Mouse (Mus musculus) yolk sac, embryonic 10.5 days (tissue): ENCODE results near the gene Ets1.
A peak's percentile ranks its signal among the peaks of the same experiment; 100 is the strongest.

Experiments used
- DNase-seq: peaks from one replicate; pipeline ENCODE4 v3.0.0-alpha.2; 2017; ENCODE audit warnings: low spot score

The Ets1 gene

DNA sequence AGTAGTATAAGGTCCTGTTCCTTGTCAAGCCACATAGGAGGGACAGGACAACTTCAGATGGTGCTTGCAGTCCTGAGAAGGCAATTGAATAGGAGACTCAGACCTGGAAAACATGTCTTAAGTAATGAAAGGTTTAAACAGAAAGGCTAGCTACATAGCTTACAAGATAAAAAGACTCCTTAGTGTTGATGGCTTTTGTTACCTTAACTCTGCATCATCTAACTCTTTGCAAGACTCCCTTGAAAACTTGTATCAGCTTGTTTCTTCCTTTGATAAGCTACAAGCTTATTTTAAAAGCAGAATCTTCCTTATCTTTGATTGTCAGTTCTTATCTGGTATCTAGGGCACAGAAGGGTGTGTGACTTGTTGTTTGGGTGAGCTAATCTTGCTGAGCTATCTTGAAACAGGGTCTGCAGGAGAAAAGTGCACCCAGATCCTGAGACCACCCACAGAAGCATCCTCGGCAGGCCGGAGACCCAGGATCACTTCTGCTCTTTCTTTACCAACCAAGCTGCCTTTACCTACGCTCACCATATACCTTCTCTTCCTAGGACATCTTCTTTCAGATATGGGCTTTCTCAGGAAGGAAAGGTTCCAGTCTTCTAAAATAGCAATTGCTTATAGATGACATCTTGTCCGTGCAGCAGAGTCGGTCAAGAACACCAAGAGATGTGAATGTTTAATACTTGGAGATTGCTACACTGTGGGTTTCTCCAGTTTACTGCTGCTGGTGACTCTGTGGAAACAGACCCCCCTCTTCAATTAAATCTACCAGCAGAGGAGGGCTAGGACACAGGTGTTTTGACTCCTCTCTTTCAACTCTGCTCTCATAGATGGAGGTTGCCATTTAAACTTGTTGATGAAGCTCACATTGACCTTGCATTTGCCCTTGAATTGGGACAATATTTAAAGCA is 19.2 kb upstream of the Ets1 start:
- no peak for DNase-seq

- no peak for DNase-seq
These were observed 18.6 kb upstream of the Ets1 start for GRCm38 (mm10) chr9:32617430-32617768.

GRCm38 (mm10) chr9:32618544-32619120 is 17.4 kb upstream of the Ets1 start:
- no peak for DNase-seq

DNA sequence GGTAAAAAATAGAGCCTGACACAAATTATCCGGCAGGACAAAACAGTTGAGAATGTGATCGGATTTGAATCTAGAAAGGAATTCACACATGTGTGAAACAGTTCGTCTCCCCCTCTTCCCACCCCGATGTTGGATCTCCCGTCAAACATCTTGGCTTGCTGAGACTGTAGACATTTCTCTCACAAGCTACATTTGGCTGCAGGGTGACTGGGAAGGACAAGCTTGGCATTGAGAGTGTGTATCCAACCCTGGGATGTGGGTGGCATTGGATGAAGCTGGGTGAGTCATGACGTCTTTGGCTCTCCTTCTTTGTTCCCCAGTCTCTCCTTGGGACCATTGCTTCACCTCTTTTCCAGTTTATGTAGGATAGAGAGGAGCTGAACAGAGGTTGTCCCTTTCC is 16.4 kb upstream of the Ets1 start:
- DNase-seq = no peak

DNA sequence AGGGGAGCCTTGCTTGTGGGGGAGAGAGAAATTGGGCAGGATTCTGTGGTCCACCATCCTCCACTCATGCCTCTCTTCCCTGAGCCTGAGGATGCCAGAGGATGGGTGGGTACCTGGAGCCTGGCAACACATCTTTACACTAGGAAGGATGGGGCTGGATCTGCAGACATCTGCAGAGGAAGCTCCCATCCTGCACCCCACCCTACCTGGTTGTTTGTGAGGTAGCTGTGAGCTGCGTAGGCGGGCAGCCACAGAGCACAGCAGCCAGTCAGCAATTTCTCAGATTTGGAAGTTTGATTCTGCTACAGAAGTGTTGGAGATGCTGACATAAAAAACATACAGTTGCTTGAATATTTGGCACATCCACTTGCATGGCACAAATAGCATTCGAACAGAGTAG is 15.6 kb upstream of the Ets1 start:
- DNase-seq = no peak

DNA sequence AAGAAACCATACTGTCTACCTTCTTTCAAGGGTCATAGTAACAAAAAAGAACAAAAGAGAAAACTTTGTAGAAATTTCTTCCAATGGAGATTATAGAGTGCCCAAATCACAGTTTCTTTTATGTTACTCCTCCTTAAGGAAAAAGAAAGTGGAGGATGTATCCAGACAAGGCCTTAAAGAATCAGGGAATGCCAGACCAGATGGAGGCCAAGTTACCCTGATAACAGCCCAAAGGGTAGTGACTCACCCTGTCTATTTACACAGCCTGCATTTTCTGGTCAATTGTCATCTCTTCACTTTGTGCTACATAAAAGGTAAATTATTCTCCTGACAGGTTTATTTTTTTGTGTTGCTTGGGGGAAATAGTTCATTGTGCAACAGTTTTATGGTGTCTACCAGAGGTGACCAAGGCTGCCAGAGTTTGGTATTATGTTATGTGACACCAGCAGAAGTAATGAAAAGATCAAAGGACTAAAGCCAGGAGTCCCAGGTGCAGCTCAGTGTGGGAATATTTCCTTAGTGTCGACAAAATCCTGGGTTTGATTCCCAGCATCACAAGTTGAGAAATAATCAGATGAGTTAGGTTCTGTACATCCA is 6.5 kb upstream of the Ets1 start:
- DNase-seq = no peak

DNA sequence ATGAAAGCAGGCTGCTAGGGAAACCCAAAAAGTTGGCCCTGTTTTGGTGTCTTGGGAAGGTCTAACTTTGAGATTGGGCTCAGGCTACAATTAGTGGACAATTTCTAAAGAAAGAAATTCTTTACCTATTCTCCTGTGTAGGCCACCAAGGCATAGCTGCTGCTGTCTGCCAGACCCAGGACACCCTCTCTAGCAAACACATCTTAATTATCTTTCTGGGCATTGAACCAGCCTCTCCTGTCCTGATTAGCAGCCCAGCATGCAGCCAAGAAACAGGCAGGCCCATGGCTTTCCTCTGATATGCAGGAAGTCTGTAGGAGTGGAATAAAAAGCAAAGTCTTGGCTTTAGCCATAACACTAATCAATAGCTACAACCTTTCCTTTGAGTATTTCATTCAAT is 4.7 kb upstream of the Ets1 start:
- DNase-seq = no peak

DNA sequence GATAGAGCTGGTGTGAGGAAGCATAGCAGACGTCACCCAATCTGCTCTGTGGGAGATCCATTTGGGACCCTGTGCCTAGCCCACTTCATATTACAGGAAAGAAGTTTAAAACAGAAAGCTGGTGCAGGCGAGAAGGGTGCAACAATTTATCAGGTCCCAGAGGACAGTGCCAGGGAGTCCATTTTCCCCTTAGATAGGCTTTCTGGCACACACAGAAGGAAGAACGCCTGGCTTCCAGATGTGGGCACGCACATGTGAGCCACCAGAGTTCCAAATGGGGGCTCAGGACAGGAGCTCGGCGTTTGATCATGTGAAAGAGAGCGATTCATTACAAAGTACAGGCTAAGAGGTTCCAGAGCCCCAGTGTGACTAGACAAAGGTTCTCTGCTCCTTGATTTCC is 3.8 kb upstream of the Ets1 start:
- no peak for DNase-seq

- no peak for DNase-seq
These were observed 9.0 kb downstream of the Ets1 start for GRCm38 (mm10) chr9:32644981-32645380.

DNA sequence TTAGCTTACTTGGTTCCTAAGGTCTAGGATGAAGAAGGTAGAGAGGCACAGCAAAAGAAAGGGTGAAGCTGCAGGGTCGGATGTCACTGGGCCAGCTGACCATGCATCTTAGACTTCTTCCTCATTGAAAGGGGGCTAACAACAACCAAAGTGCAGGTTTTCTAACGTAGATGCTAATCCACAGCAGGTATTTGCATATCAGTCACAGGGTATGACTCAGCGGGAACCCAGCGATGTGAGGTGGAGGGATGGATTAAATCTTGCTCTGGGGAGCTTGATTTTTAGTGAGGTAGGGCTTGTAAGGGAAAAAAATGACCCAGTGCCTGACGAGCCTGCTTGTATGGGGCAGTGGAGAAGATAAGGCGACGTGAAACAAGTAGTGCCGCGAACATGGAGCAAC is 9.5 kb downstream of the Ets1 start:
- no peak for DNase-seq

- DNase-seq = no peak
These were observed 10.7 kb downstream of the Ets1 start for GRCm38 (mm10) chr9:32646539-32647258.

- DNase-seq = no peak
These were observed 11.7 kb downstream of the Ets1 start for GRCm38 (mm10) chr9:32647506-32648250.

- DNase-seq = no peak
These were observed 12.3 kb downstream of the Ets1 start for GRCm38 (mm10) chr9:32648286-32648685.

GRCm38 (mm10) chr9:32650738-32651137 is 14.7 kb downstream of the Ets1 start:
- no peak for DNase-seq

DNA sequence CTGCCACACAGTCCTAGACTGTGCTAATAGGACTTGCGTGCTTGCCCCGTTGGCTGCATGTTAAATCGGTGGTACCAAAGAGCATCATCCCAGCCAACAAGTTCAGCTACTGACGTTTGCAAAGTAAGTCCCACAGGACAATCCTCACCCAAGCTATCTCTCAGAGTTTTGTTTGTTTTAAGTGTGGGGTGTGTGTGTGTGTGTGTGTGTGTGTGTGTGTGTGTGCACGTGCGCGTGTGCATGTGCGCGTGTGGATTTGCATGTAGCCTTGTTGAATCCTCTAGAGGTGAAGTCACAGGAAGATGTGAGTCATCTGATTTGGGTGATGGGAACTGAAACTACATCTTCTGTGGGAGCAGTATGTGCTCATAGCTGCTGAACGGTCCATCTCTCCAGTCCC is 16.1 kb downstream of the Ets1 start:
- no peak for DNase-seq

GRCm38 (mm10) chr9:32654305-32654704 is 18.3 kb downstream of the Ets1 start:
- DNase-seq = no peak

DNA sequence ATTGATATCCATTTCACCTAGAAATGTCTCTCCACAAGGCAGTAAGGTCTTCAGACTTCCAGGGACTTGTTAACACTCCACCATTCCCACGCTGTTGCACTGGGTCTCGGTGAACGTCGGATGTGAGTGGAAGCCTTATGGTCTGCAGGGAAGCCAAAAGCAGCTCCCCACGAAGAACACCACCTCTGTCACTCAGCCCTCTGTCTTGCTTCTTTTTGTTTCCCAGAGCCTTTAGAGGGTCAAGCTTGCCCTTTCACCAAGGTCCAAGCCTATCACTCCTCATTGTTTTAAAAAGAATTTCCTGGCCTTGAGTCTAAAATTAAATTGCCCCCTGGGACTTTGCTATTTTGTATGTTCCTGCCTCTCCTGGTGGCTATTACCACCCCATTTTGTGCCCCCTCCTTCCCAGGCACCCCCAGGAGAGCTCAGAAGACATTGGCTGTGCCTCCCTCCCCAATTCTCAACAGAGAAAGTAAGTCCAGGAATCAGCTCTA is 20.4 kb downstream of the Ets1 start:
- DNase-seq = no peak

DNA sequence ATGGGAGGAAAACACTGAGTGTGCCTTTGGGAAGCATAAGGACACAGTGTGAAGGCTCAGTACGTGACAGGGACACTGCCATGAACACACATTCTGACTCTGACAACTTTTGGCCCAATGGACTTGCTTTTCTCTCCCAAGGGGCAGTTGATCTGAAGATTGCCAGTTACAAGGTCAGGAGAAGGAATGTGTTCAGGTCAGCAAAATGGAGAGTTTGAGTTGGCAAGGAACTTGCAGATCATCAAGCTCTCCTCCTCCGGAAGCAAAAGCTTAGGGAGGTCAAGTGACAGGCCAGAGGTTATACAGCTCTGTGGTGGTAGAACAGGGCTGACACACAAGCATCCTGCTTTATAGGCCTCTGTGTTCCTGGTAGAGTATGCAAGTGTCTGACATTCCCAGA is 21.1 kb downstream of the Ets1 start:
- peak; percentile 64 for DNase-seq

- no peak for DNase-seq
These were observed 24.5 kb downstream of the Ets1 start for GRCm38 (mm10) chr9:32660406-32660960.

DNA sequence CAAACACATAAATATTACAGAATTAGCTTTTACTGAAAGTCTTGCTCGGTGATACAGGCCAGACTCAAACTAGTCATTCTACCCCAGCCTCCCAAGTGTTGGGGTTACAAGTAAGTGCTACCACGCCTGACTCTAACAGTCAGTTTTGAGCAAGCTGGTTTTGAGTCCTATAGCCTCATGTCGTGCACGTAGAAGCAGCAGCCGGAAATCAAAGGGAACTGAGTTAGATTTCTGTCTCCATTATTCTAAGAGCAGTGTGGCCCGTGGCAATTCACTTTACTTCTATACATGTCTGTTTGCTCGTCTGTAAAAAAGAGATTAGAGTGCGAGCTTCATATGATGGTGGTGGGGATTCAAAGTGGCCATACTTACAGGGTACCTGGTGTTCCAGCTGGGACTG is 25.1 kb downstream of the Ets1 start:
- no peak for DNase-seq

- DNase-seq = no peak
These were observed 25.5 kb downstream of the Ets1 start for GRCm38 (mm10) chr9:32661561-32661960.
